Comparison of ENCODE assay signal across 9 mouse cellular contexts in the genomic region with DNA sequence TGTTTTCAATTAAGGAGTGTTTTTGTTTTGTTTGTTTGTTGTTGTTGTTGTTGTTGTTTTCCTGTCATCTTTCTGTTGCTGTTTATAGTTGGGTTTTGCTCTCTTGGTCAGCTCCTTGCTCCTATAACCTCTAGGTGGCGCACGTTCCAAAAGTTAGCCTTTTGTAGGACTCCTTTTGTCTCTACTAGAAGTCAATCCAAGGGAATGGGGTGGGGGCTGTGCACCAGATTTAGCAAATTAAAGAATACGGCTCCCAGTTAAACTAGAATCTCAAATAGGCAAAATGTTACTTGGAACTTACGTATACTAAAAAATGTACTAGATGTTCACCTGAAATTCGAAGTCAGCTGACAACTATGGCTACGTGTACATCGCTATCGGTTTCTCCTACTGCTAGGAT. TPM values are rescaled to one million over a fixed set of nuclear protein-coding genes. Genes with fewer than 3 reads are reported as not detected.
DNase-seq lines count a peak whose midpoint lies in the region; ATAC-seq and TF ChIP-seq lines count a peak whose summit lies in the region.
"Had no signal": no experiment of that assay in that cellular context is flagged by ENCODE, and none has a peak within 500 bp of the region (broad histone marks: within the 10 kb centered on the region; RNA-seq: fewer than 3 reads in every experiment).

No protein-coding gene starts in this region.

- H3K9me3 ChIP-seq in hindbrain, embryonic 14.5 days (ENCODE audit: control insufficient read depth, low read length), result no peaks in the 10 kb centered on the region
- no peaks in the 10 kb centered on the region for H3K9me3 ChIP-seq in hindbrain, embryonic 12.5 days (replicated peaks)
- H3K9me3 ChIP-seq in E14TG2a.4 (ENCODE audit: low read length), result no peaks in the 10 kb centered on the region
- no peaks in the 10 kb centered on the region for H3K9me3 ChIP-seq in limb, embryonic 14.5 days (ENCODE audit: control insufficient read depth, low read length)

- H3K4me1 ChIP-seq in hindbrain, embryonic 14.5 days (replicated peaks; ENCODE audit: control insufficient read depth, insufficient read depth, low read length), result no peaks in the 10 kb centered on the region
- H3K4me1 ChIP-seq in hindbrain, embryonic 12.5 days, result no peaks in the 10 kb centered on the region
- H3K4me1 ChIP-seq in E14TG2a.4 (replicated peaks; ENCODE audit: low read depth, low read length), result peaks cover 38% of the 10 kb centered on the region
- H3K4me1 ChIP-seq in limb, embryonic 14.5 days (ENCODE audit: control insufficient read depth, insufficient read depth, low read length), result no peaks in the 10 kb centered on the region

- H3K27me3 ChIP-seq in hindbrain, embryonic 14.5 days (ENCODE audit: control insufficient read depth, insufficient read depth, low read length), result no peaks in the 10 kb centered on the region
- H3K27me3 ChIP-seq in hindbrain, embryonic 12.5 days, result no peaks in the 10 kb centered on the region
- H3K27me3 ChIP-seq in E14TG2a.4 (ENCODE audit: insufficient read depth, low read length), result peaks cover 13% of the 10 kb centered on the region; the same call in 1 of the 2 replicates
- no peaks in the 10 kb centered on the region for H3K27me3 ChIP-seq in limb, embryonic 14.5 days (ENCODE audit: control insufficient read depth, insufficient read depth, low read length)

- no peak for ATAC-seq in hindbrain, embryonic 14.5 days (ENCODE audit: low FRiP score)
- ATAC-seq in hindbrain, embryonic 12.5 days (ENCODE audit: low FRiP score), result no peak
- ATAC-seq in limb, embryonic 14.5 days (ENCODE audit: low FRiP score, low read depth), result no peak
- no peak for ATAC-seq in cerebellum, adult (ENCODE audit: insufficient number of reproducible peaks, low FRiP score, low TSS enrichment)
- no peak for ATAC-seq in inflammation-experienced regulatory T-cells, adult 6 months

- H3K27ac ChIP-seq in hindbrain, embryonic 14.5 days, result no peak overlapping the region
- no peak overlapping the region for H3K27ac ChIP-seq in hindbrain, embryonic 12.5 days
- no peak overlapping the region for H3K27ac ChIP-seq in limb, embryonic 14.5 days (replicated peaks; ENCODE audit: low read depth, low read length)

- TF ChIP-seq CTCF in E14TG2a.4 (conservative IDR thresholded peaks at IDR 0.05; ENCODE audit: low read length), result peak; percentile 57
- TF ChIP-seq CTCF in brain, embryonic 14.5 days (IDR thresholded peaks at IDR 0.05; ENCODE audit: borderline replicate concordance, extremely low read depth, insufficient read depth, insufficient read length), result peak; percentile 47; the same call in 1 of the 2 replicates

- H3K36me3 ChIP-seq in hindbrain, embryonic 14.5 days (replicated peaks; ENCODE audit: control insufficient read depth, insufficient read depth), result no peaks in the 10 kb centered on the region
- no peaks in the 10 kb centered on the region for H3K36me3 ChIP-seq in hindbrain, embryonic 12.5 days
- H3K36me3 ChIP-seq in E14TG2a.4 (ENCODE audit: insufficient read depth, low read length), result no peaks in the 10 kb centered on the region
- H3K36me3 ChIP-seq in limb, embryonic 14.5 days (ENCODE audit: control insufficient read depth, insufficient read depth, low read length), result no peaks in the 10 kb centered on the region

- H3K9ac ChIP-seq in hindbrain, embryonic 14.5 days, result no peak overlapping the region
- H3K9ac ChIP-seq in hindbrain, embryonic 12.5 days, result no peak overlapping the region
- H3K9ac ChIP-seq in limb, embryonic 14.5 days (ENCODE audit: low read depth, low read length, severe bottlenecking), result no peak overlapping the region

- WGBS in hindbrain, embryonic 14.5 days, result 70% methylated on average over 8 of the region's 8 CpGs
- 68% methylated on average over 8 of the region's 8 CpGs for WGBS in hindbrain, embryonic 12.5 days
- WGBS in limb, embryonic 14.5 days, result 65% methylated on average over 8 of the region's 8 CpGs

- no peak for TF ChIP-seq POLR2A in brain, embryonic 14.5 days (IDR thresholded peaks at IDR 0.05; ENCODE audit: borderline replicate concordance, extremely low read depth, insufficient read depth, insufficient read length, poor library complexity, severe bottlenecking)
- no peak for TF ChIP-seq POLR2A in limb, embryonic 14.5 days (IDR thresholded peaks at IDR 0.05; ENCODE audit: borderline replicate concordance, extremely low read depth, insufficient read depth, insufficient read length)

- peak; percentile 68 for DNase-seq in hindbrain, embryonic 14.5 days (ENCODE audit: low spot score)
- DNase-seq in brain, embryonic 14.5 days (ENCODE audit: low read depth), result peak; percentile 57
- DNase-seq in limb, embryonic 14.5 days (ENCODE audit: low spot score), result peak; percentile 44
- DNase-seq in layer of hippocampus, adult 18-20 months (ENCODE audit: low spot score in 2 of 2), result no peak

- H3K4me3 ChIP-seq in hindbrain, embryonic 14.5 days (replicated peaks; ENCODE audit: low read length), result no peak overlapping the region
- H3K4me3 ChIP-seq in hindbrain, embryonic 12.5 days, result no peak overlapping the region
- H3K4me3 ChIP-seq in E14TG2a.4 (replicated peaks; ENCODE audit: low read length), result no peak overlapping the region
- H3K4me3 ChIP-seq in limb, embryonic 14.5 days (replicated peaks; ENCODE audit: low read length), result no peak overlapping the region

- no peak overlapping the region for H3K4me2 ChIP-seq in hindbrain, embryonic 14.5 days (replicated peaks)
- H3K4me2 ChIP-seq in hindbrain, embryonic 12.5 days (replicated peaks), result no peak overlapping the region
- H3K4me2 ChIP-seq in limb, embryonic 14.5 days (replicated peaks; ENCODE audit: low read depth, low read length, severe bottlenecking), result no peak overlapping the region

RNA-seq across cellular contexts. Expression of a gene that starts 47.7 kb away (rescaled TPM):
- polyA plus RNA-seq in hindbrain, embryonic 14.5 days (2014; fragmentation: Nextera tagmentation; extraction: Ambion mirVana), result 0.21 TPM in 1 of 2 replicates, not detected in the other
- 0.09 TPM in 1 of 2 replicates, not detected in the other for polyA plus RNA-seq in hindbrain, embryonic 12.5 days (2016; fragmentation: Nextera tagmentation; extraction: Ambion mirVana)
- 0.13 and 0.19 TPM in 2 replicates for polyA plus RNA-seq in brain, embryonic 14.5 days (2012; rRNA removed)
- 0.04 TPM in 1 of 2 replicates, not detected in the other for polyA plus RNA-seq in limb, embryonic 14.5 days (2012; rRNA removed)
- polyA plus RNA-seq in limb, embryonic 14.5 days (2014; fragmentation: Nextera tagmentation; extraction: Ambion mirVana), result 0.08 TPM in 1 of 2 replicates, not detected in the other
- total RNA-seq in layer of hippocampus, adult 18-20 months (2021), result under 1 TPM; 0.27 to 0.43 TPM
- polyA plus RNA-seq in inflammation-experienced regulatory T-cells, adult 6 months (2017; shearing (Covaris generic)), result not detected
- total RNA-seq: heart, postnatal 36 days had no signal

RNA-seq across cellular contexts. Expression of a gene that starts 48.7 kb away (rescaled TPM):
- 29.1 and 33.3 TPM in 2 replicates for polyA plus RNA-seq in hindbrain, embryonic 14.5 days (2014; fragmentation: Nextera tagmentation; extraction: Ambion mirVana)
- polyA plus RNA-seq in hindbrain, embryonic 12.5 days (2016; fragmentation: Nextera tagmentation; extraction: Ambion mirVana), result 34.1 and 37.4 TPM in 2 replicates
- polyA plus RNA-seq in brain, embryonic 14.5 days (2012; rRNA removed), result 35.9 and 40.5 TPM in 2 replicates
- polyA plus RNA-seq in limb, embryonic 14.5 days (2012; rRNA removed), result 22.5 and 27.5 TPM in 2 replicates
- 26.0 and 29.5 TPM in 2 replicates for polyA plus RNA-seq in limb, embryonic 14.5 days (2014; fragmentation: Nextera tagmentation; extraction: Ambion mirVana)
- total RNA-seq in layer of hippocampus, adult 18-20 months (2021), result 10 to 100 TPM; 15.0 to 16.0 TPM
- 10 to 100 TPM; 28.7 to 42.7 (median 36.0) TPM for polyA plus RNA-seq in inflammation-experienced regulatory T-cells, adult 6 months (2017; shearing (Covaris generic))

RNA-seq across cellular contexts. Expression of a gene that starts 55.4 kb away (rescaled TPM):
- polyA plus RNA-seq in hindbrain, embryonic 14.5 days (2014; fragmentation: Nextera tagmentation; extraction: Ambion mirVana), result not detected in 2 replicates
- not detected in 2 replicates for polyA plus RNA-seq in hindbrain, embryonic 12.5 days (2016; fragmentation: Nextera tagmentation; extraction: Ambion mirVana)
- not detected in 2 replicates for polyA plus RNA-seq in brain, embryonic 14.5 days (2012; rRNA removed)
- polyA plus RNA-seq in limb, embryonic 14.5 days (2012; rRNA removed), result 1.3 TPM in 1 of 2 replicates, not detected in the other
- polyA plus RNA-seq in limb, embryonic 14.5 days (2014; fragmentation: Nextera tagmentation; extraction: Ambion mirVana), result not detected in 2 replicates
- not detected for total RNA-seq in layer of hippocampus, adult 18-20 months (2021)
- polyA plus RNA-seq in inflammation-experienced regulatory T-cells, adult 6 months (2017; shearing (Covaris generic)), result not detected
- total RNA-seq: heart, postnatal 36 days had no signal

Comparison
In these comparisons a context has a peak if more than half of its experiments do, and no peak if none do; other contexts are left out.
1. DNase-seq: peak in hindbrain, embryonic 14.5 days (single experiment), brain, embryonic 14.5 days (single experiment) and limb, embryonic 14.5 days (single experiment); none in layer of hippocampus, adult 18-20 months (0 of 2).